Mouse (Mus musculus) kidney, adult 2 months (tissue): Measurements from ENCODE around the gene Mylk.

ENCODE experiments used
- CTCF ChIP-seq: fragments of 200-500 bp; conservative IDR thresholded peaks from 2 replicates; pipeline ENCODE4 v1.5.1; 2011; ENCODE audit warnings: low read depth, mild to moderate bottlenecking, control low read depth, low read length, moderate library complexity, mixed read lengths; ENCODE audit not compliant: insufficient read depth, insufficient read length
- POLR2A ChIP-seq: fragments of 200-500 bp; IDR thresholded peaks from one replicate; pipeline ENCODE4 v1.6.1; 2011; ENCODE audit warnings: low read depth, low read length, control low read depth

DNA sequence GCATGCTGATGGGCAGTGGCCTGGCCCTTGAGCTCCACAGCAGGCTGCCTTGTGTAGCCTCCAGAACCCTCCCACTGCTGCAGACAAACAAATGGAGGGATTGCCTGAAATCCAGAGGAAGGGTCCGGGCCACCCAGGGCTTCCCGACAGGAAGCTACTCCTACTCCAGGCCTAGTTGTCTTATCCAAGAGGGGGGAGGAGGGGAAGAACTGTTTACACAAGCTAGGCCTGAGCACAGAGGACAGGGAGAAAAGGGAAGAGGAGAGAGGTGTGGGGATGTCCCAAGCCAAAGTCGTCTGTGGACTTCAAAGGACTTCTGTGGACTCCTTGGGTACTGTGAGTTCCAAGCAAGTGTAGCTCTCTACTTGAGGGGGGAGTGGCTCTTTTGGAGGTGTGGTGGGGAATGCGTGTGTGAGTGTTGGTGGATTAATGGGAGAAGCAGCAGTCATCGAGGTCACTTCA lies 221.6 kb downstream of the Mylk start:
- TF ChIP-seq POLR2A (no peak), CTCF (no peak)
